Mouse (Mus musculus) cerebellum, adult 2 months (tissue): ENCODE results near the gene Insl6. TPM values are rescaled to one million over a fixed set of nuclear protein-coding genes. Genes with fewer than 3 reads are reported as not detected.

ENCODE experiments used
- DNase-seq, 2 experiments: peaks; one replicate each; pipeline ENCODE4 v3.0.0; 2021
- H3K27ac ChIP-seq: fragments of 200-500 bp; 2 replicates; pipeline ENCODE4 v1.5.1; 2012; ENCODE audit warnings: low read length, control low read depth, inconsistent platforms; ENCODE audit not compliant: insufficient read depth
- H3K27me3 ChIP-seq: fragments of 200-500 bp; 2 replicates; pipeline ENCODE4 v1.6.1; 2012; ENCODE audit warnings: inconsistent platforms, mild to moderate bottlenecking, low read length, moderate library complexity; ENCODE audit not compliant: control insufficient read depth, insufficient read depth
- H3K4me1 ChIP-seq: fragments of 200-500 bp; 2 replicates; pipeline ENCODE4 v1.6.1; 2011; ENCODE audit warnings: low read length; ENCODE audit not compliant: control insufficient read depth, insufficient read depth
- H3K4me3 ChIP-seq: fragments of 200-500 bp; replicated peaks from 2 replicates; pipeline ENCODE3; 2011; ENCODE audit warnings: mild to moderate bottlenecking, low read depth, low read length, control low read depth; ENCODE audit not compliant: insufficient read depth
- CTCF ChIP-seq: fragments of 200-500 bp; IDR thresholded peaks from 2 replicates; pipeline ENCODE4 v1.5.1; 2011; ENCODE audit warnings: low read depth, mild to moderate bottlenecking, control low read depth, low read length, moderate library complexity, borderline replicate concordance; ENCODE audit not compliant: insufficient read depth
- POLR2A ChIP-seq: fragments of 200-500 bp; IDR thresholded peaks from 2 replicates; pipeline ENCODE4 v1.6.1; 2011; ENCODE audit warnings: low read length, control low read depth, borderline replicate concordance; ENCODE audit not compliant: insufficient read depth
- WGBS: fragments of 180-500 bp; shearing (Covaris S2); methylation state at CpG from one replicate; pipeline ENCODE4 v1.1.7; 2018; 5-methylcytosine and 5-hydroxymethylcytosine counted together
- polyA plus RNA-seq: library from polyadenylated mRNA; depleted of rRNA; stranded (reverse); fragments of >200 nt; gene quantifications from 2 replicates; pipeline ENCODE4 v1.2.3, GENCODE M21; 2012; rRNA removed

Gene Insl6
- polyA plus RNA-seq, 1 experiment: 1.2 TPM

DNA sequence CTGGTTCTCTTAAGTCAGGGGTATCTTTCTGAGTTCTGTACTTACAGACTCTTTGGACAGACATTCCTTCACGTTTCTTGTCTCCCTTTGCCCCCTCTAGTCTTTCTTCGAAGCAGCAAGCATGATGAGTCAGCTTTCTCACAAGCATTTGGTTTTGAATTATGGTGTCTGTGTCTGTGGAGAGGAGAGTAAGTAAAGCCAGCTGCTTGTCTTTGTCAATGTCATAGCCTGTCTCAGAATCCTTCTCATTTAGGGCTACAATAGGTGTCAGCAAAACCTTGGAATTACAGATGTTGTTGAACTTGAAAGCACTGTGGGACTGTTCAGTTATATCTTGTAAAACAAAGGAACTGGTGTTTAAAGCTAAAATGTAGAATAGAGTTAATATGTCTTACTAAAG is 30.4 kb downstream of the Insl6 start:
- Histone ChIP-seq H3K4me3 (no peak overlapping the region), H3K27ac (no peak overlapping the region), H3K4me1 (no peaks in the 10 kb centered on the region), H3K27me3 (no peaks in the 10 kb centered on the region)
- no peak for TF ChIP-seq POLR2A
- TF ChIP-seq CTCF: no peak
- WGBS: 75% methylated on average over 2 of the region's 2 CpGs
- DNase-seq: no peak

DNA sequence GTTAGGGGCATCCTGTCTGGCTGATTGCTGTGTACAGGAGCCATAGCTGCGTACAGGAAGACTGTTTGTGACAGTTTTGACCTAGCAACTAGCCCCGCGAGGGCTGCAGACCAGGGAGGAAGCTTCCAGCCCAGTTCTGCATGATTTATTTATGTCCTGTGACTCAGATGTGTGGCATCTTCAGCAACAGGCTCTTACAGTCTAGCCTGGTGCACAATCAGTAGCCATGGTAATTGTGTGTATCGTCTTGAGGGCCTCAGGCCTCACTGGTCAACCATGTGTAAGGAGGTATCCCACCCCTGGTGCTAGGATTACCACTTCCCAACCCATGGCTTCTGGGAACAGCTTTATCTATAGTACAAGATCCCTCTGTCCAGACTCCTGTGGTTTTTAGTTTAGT is 32.6 kb downstream of the Insl6 start:
- Histone ChIP-seq H3K27ac (no peak overlapping the region), H3K4me3 (no peak overlapping the region), H3K27me3 (no peaks in the 10 kb centered on the region), H3K4me1 (no peaks in the 10 kb centered on the region)
- no peak for TF ChIP-seq CTCF
- TF ChIP-seq POLR2A: no peak
- no peak for DNase-seq
- 78% methylated on average over 4 of the region's 4 CpGs for WGBS

DNA sequence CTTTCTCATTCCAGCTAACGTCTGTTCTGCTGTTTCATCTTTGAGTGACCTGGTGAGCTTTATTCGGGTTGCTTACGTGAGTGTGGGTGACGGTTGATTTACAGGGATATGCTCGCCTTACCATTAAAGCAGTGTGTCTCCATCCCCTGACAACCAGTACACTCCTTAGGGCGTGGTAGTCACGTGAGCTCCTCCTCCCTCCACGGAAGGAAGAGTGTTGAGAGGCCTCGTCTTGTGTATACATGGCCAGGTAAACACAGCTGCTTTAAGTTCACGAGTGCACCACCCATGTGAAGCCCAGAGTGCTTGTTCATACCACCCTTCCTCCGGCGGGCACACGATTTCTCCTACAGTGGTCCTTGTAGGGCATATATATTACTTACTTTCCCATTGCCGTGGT is 33.6 kb downstream of the Insl6 start:
- H3K4me1 ChIP-seq: no peaks in the 10 kb centered on the region
- H3K27ac ChIP-seq: no peak overlapping the region
- DNase-seq: no peak
- no peak for TF ChIP-seq POLR2A
- TF ChIP-seq CTCF: no peak
- WGBS: 90% methylated on average over 14 of the region's 14 CpGs
- no peak overlapping the region for H3K4me3 ChIP-seq
- H3K27me3 ChIP-seq: no peaks in the 10 kb centered on the region

DNA sequence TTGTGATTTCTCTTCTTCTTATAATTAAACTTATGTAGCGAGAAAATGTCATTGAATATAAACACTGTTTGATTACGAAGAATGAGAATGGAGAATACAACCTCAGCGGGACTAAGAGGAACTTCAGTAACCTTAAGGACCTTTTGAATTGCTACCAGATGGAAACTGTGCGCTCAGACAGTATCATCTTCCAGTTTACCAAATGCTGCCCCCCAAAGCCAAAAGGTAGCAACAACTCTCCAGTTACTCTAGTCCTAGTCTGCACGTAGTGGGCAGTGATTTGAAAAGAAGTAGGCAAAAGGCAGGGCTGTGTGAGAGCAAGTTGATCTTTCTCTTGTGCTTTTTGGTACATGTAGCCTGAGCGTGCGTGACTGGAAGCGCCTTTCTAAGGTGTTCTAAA is 37.3 kb downstream of the Insl6 start:
- no peak overlapping the region for H3K4me3 ChIP-seq
- no peaks in the 10 kb centered on the region for H3K4me1 ChIP-seq
- no peaks in the 10 kb centered on the region for H3K27me3 ChIP-seq
- DNase-seq: no peak
- H3K27ac ChIP-seq: no peak overlapping the region
- TF ChIP-seq CTCF (no peak), POLR2A (no peak)
- whole genome bisulfite sequencing: 74% methylated on average over 8 of the region's 8 CpGs

DNA sequence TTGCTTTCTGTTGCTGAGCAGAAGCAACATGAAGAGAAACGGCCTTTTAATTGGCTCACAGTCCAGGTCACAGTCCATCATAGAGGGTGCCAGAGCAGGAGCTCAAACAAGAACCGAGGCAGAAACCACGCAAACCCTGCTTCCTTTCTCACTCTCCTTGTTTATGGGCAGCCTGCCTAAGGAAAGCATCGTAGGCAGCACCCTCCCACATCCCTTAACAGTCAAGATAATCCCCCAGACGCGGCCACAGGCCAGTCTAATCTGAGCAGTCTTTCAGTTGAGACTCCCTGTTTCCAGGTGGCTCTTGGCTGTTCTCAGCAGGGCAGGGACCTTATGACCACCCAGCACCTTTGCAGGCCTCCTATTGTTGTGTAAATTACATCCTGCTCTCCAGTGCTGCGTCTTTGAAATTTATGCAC is 39.7 kb downstream of the Insl6 start:
- DNase-seq: no peak
- H3K27me3 ChIP-seq: no peaks in the 10 kb centered on the region
- TF ChIP-seq POLR2A: no peak
- no peak for TF ChIP-seq CTCF

DNA sequence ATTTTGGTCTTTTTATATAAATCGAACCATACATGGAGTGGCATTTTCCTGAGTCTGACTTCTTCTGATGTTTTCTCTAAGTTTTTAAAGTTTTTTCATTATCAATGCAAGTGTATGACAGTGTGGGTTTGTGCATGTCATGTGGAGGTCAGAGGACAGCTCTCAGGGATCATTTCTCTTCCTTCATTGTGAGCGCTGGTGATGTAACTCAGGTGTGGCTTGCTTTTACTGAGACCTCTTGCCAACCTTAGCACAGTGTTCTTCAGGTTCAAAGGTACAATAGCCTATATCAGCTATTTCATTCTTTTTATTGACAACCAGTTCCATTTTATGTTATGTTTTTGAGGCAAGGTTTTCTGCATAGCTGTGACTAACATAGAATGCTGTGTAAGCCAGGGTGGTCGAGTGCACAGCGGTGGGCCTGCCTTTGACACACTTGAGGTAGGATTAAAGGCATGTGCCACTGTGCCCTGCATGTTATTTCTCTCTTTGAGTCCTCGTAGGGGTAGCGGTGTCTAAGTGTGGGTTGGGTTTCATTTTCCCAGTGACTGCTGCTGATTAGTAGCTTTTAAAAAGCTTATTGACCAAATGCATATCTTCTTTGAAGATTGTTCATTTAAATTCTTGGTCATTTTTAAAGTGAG is 46.1 kb downstream of the Insl6 start:
- no peak for TF ChIP-seq POLR2A
- no peak for TF ChIP-seq CTCF
- Histone ChIP-seq H3K27me3 (no peaks in the 10 kb centered on the region), H3K4me3 (no peak overlapping the region), H3K4me1 (no peaks in the 10 kb centered on the region), H3K27ac (no peak overlapping the region)
- DNase-seq: no peak
- 86% methylated on average over 6 of the region's 6 CpGs for WGBS

More for the DNA sequence above, 39.7 kb downstream of the Insl6 start:
- H3K4me1 ChIP-seq: no peaks in the 10 kb centered on the region
- WGBS: 22% methylated on average over 7 of the region's 7 CpGs
- no peak overlapping the region for H3K27ac ChIP-seq
- no peak overlapping the region for H3K4me3 ChIP-seq

DNA sequence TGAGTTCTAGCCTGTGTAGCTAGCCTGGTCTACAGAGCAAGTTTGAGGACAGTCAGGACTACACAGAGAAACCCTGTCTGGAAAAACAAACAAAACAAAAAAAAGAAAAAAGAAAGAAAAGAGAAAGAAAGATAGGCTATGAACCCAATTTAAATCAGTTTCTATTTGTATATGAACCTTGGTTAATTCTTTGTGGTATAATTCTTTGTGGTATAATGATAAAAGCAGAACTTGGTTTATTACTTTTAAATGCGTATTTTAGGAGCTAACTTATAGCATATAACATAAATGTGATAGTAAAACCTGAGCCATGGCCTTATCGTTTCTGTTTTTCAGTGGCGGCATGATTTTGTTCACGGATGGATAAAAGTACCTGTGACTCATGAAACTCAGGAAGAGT is 48.7 kb downstream of the Insl6 start:
- no peak for DNase-seq
- Histone ChIP-seq H3K4me1 (no peaks in the 10 kb centered on the region), H3K4me3 (no peak overlapping the region), H3K27me3 (no peaks in the 10 kb centered on the region), H3K27ac (no peak overlapping the region)
- 98% methylated on average over 4 of the region's 4 CpGs for WGBS
- TF ChIP-seq POLR2A: no peak
- TF ChIP-seq CTCF: no peak

DNA sequence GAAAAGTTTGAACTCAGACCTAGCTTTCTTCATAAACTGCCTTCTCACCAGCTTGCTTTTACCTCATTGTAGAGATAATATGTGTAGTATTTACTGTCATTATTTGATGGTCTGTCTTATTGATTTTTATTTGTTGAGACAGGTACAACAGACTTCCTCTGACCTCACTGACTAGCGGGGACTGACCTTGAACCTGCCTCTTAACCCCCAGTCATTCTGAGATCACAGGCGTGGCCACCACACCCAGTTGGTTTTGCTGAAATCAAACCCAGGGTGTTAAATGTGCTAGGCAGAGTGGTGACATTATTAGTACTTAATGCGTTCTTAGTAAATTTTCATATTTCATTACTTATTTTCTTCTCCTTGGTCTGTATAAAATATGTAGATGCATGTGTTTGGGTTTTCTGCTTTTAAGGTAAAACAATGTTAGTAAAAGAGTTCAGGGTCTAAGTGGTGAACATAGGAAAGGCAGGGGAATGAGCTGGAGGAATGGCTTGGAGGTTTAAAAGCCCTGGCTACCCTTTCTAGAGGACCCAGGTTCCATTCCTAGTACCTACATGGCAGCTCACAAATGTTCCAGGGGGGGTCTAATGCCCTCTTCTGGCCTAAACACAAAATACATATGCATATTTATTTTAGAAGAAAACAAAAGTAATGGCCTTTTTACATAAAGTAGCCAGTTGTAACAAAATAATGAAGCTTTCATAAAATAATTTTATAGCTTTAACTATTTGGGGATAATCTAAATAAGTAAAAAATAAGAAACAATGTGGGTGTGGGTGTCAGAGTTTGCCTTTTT is 52.9 kb downstream of the Insl6 start:
- 0 out of 2 replicates have a peak, but pooled peaks cover 4% of the 10 kb centered on the region for H3K4me1 ChIP-seq
- no peak overlapping the region for H3K27ac ChIP-seq
- no peaks in the 10 kb centered on the region for H3K27me3 ChIP-seq
- DNase-seq: no peak
- H3K4me3 ChIP-seq: no peak overlapping the region
- TF ChIP-seq POLR2A (no peak), CTCF (no peak)
- WGBS: over 99% methylated on average over 3 of the region's 3 CpGs

Other genes starting within 250 kb of the Insl6 start
- gene Rcl1, start 224.0 kb downstream of the Insl6 start, polyA plus RNA-seq: 17.5 and 19.6 TPM in 2 replicates
- 17.1 and 17.9 TPM in 2 replicates for gene Jak2, start 73.5 kb downstream of the Insl6 start, polyA plus RNA-seq
- 0.49 and 0.79 TPM in 2 replicates for gene Rln1, start 9.3 kb upstream of the Insl6 start, polyA plus RNA-seq
- gene Plgrkt, start 42.0 kb upstream of the Insl6 start, polyA plus RNA-seq: 31.0 and 34.0 TPM in 2 replicates
- gene Cd274, start 42.1 kb upstream of the Insl6 start, polyA plus RNA-seq: 1.3 and 1.6 TPM in 2 replicates
- gene Pdcd1lg2, start 85.6 kb upstream of the Insl6 start, polyA plus RNA-seq: 0.08 TPM in 1 of 2 replicates, not detected in the other
- gene Ric1, start 196.9 kb upstream of the Insl6 start, polyA plus RNA-seq: 28.0 and 30.8 TPM in 2 replicates